Mouse (Mus musculus): Measurements from ENCODE around the gene Cnn1.
"Not testable (repeated sequence)": the region's sequence is repeated elsewhere in the genome, so short reads cannot be mapped to it uniquely, and the experiment has no call there.

Gene Cnn1

DNA sequence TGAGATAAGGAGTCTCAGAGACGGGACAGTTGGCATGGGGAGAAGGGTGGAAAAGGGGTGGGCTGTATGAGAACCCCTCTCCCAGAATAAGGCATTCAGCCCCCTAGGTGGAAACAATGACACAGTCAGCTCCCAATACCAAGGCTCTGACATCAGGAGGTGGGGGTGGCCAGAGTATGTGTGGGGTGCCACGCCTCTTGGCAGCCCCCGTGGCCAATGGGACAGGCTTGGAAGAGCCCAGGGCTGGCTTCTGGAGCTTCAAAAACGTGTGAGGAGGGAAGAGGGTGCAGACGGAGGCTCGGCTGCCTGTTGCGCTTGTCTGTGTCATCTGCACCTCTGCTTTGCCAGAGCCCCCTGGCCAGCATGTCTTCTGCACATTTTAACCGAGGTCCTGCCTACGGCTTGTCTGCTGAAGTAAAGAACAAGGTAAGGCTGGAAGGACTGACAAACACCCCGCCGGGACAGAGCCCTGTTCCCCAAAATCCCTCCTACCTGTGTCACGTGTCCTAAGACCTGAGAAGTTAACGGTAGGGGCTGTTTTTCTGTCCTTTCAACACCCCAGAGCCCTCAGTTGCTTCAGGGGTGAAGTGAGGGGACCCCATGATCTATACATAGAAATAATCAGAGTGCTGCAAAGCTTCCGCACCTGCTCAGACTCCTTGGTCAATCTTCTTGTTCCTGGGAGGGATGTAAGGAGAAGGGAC lies at the start of gene Cnn1:
TSS of gene Cnn1 (plus strand) at position 224 of the 704 bp plus-strand sequence.
- DNase-seq, result no peak

DNA sequence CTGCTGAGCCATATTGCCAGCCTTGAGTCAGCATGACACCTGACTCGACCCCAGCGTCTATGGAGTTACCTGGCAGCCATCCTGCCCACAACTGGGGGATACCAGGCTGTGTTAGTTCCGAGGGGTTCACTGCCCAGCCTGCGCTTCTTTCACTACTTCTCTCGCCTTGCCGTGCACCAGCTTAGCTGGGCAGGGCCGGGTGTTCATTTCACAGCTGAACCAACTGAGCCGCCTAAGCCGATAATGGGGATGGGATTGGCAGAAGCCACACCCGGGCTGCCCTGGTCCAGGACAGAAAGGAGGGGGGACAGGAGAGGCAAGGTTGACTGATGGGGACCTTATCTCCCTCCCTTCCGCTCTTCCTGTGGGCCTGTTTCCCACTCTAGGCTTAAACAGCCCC lies 49.7 kb upstream of the Cnn1 start:
- DNase-seq, result no peak

DNA sequence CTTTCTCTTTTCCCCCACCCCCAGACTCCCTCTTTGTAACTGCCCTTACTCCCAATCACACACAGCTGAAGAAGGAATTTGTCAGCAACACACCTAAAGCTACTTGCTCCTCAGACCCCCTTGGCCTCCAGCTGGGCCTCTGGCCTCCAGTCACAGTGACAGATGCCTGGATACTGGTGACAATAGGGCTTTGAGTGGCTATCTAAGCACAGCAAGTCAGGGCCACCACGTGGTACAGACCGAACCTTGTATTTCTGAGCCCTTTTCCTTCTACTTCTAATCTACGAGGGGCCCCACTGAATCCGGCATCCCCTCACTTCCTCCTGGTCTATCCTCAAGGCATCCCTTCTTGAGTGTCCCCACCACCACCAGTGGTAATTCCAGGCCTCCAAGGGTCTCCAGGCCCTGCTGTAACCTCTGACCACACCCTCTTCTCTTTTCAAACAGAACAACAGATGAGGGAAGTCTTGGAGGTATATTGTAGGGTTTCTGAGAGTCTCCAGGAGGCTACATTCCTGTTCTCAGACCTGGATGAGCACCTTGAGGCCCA lies 49.2 kb upstream of the Cnn1 start:
- DNase-seq, result no peak

DNA sequence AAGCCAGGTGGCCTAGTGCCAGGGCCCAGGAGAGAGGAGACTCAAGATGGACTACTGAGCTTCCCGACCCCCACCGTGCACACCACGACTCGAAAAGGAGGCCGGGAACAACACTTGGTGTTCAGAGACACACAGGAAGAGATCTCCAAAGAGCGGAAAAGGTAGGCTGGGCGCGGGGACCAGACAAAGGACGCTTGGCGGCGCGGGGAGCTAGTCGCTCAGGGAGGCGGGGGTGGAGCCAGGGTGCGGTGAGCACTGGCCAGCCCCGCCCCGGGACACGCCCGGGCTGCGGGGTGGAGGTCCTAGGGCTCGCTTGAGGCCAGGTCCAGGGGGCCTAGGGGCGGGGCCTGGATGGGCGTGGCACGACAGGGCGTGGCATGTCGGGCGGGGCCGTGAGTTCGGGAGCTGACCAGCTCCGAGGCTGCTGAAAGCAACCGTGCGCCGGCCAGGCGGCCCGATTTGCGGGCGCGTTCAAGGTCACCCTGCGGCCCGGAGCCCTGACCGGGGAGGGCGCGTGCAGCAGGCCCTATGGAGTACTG lies 48.6 kb upstream of the Cnn1 start:
- peak; percentile 82 for DNase-seq

DNA sequence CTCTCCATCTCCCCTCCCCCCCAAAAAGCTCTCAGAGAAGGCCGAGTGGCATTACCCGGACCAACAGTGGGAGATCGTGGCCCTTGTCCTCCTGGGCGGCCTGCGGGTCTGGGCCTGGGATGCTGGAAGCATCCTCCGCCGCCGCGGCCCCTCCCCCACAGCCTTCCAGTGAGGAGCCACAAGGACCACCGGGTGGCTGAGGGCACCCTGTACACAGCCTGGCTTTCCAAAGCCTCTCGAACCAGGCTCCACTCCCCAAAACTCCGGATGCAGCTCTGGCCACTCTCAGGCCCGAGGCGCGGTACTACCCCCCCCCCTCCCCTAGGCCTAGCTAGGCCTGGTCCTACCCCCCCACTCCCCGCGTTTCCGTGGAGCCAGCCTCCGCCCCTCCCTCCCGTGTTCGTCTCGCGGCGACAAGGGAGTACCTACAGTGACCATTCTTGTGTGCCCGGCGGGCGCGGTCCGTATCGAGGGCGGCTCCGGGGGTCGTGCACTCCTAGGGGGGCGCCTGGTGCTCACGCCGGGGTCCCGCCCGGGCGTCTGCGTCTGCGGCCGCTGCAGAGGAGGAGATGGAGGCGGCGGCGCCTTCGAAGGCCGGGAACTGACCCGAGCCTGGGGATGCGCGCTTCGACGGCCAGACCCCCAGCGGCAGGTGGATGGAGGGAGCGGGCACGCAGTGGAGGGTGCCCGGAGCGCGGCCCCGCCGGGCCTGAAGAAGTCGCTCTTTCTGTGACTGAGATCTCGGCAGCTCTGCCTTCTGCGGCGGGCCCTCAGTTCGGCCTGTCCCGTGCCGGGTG lies 47.7 kb upstream of the Cnn1 start:
- DNase-seq, result peak; percentile 52

DNA sequence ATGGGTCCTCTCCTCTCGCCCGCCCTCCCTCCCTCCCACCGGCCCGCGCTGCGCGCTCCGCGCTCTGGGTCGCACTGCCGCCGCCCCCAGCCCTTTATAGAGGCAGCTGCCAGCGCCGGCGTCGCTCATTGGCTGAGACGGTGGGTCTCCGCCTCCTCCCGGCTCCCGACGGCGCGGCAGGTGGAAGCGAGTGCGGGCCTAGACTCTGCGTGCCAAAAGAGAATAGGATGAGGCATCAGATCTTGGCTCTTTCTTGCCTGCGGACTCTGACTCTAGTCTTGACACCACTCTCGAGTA lies 47.1 kb upstream of the Cnn1 start, which contains the start of gene Elavl3:
TSS of gene Elavl3 (minus strand) at position 66 of the 297 bp plus-strand sequence.
- DNase-seq, result peak; percentile 89

DNA sequence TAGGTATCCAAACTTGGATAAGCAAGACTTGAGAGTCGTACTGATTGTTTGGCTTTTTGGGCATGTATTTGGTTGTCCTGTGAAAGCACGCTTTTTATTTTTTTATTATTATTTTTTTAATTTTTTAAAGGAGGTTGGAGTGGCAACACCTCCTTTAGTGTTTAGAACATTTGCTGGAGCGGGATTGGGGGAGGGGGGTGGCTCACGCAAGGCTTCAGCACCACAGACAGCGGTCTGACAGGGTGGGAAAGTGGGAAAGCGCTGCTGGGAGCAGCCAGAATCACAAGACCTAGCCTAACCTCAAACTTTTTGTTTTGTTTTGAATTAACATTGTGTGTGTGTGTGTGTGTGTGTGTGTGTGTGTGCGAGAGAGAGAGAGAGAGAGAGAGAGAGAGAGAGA lies 45.4 kb upstream of the Cnn1 start:
- DNase-seq, result no peak

DNA sequence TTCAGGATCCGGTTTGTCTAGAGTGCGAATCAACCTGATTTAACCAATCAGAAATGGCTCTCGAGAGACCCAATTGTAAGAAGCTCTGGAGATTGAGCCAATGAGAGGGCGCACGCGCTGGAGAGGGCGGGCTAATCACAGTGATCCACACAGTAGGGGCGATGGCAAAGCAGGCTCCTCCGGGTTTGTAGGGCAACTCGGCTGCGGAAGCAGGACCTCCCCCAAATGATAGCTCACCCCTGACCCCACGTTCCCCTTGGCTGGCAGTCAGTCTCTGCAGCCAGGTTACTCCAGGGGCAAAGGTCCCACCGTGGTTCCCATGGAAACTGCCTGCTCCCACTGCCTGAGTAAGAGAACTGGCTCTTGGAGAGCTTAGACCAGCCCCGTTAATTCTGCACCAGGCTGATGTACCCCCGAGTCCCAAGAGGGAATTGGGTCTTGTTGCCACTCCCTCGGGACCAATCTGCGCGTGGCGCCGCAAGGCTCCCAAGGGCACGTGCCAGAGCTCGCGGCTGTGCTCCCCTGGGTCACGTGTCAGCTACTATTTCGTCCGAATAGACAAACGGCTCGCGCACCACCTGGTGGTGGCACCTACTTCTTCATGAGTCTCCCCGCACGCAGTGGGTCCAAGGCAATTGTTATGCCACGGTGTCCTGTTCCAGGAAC lies 44.5 kb upstream of the Cnn1 start:
- peak; percentile 87 for DNase-seq

DNA sequence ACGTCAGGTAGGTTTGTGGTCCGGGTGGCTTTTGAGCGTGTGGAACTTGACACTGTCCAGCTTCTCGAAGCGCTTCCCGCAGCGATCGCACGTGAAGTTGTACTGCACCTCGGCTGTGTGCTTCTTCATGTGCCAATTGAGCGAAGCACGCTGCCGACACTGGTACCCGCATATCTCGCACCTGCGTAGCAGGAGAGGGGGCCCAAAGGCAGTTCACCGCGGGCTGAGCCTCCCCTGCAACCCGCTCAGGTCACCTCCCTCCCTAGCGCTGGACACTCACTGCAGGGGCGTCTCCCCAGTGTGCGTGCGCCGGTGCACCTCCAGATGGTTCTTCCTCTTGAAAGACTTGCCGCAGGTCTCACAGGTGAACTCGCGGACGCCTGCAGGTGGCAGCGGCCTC lies 43.3 kb upstream of the Cnn1 start:
- DNase-seq, result no peak

DNA sequence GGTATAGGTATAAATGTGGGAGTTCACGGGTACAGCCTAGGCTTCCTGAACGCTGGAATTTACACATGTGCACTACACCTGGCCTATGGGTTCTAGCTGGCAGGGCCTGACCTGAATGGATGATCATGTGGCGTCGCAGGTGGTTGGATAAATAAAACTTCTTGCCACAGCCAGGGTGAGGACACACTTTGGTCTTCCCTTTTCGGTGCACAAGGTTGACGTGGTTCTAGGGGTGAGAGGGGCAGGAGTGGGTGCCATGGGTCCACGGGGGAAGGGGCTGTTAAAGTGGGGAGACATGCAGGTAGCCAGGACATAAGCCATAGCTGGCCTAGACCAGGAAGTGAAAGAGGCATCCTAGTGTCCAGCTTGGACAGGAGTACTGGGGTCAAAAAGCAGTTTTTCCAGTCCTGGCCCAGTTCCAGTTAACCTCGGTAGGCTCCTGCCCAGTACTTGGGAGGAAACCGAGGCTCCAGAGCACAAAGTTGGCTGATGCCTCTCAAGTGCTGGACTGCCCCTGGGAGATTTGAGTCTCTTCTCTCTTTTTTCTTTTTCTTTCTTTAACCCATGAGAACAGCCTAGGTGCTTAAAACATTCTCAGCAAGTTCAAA lies 42.6 kb upstream of the Cnn1 start:
- DNase-seq, result no peak

DNA sequence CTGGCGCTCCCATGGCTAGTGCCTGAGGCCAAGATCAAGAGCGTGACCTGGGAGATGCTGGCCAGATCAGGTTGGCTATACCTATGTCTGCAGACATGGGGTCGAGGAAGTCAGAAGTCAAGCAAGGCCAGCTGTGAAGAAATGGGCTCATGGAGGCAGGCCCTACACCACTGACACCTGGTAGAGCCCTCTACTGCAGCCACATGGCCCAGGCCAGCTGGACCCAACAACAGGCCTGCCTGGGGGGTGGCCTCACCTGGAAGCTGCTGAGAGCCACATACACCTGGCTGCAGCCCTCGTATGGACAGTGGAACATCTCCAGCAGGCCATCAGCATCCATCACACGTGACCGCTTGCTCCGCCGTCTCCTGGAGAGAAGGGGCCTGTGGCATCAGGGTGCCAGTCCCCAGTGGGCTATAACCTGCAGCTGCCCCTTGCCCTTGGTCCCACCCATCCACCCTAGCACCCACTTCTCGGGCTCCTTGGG lies 41.9 kb upstream of the Cnn1 start:
- no peak for DNase-seq

DNA sequence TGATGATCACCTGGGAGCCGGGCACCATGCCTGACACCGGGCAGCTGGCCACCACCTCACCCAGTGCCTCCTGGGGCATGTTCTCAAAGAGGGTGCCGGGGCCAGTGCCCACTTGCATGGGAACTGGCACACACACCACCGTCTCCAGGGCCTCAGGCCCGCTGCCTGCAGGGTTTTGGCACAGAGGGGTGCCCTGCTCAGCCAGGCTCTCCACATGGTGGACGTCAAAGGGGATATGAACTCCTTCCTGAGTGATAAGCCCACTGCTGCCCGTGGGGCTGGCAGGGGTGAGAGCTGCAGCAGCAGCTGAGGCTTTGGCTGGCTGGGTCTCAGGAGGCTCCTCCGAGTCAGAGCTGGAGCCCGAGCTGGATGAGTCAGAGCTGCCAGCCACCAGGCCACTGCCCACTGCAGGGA lies 41.0 kb upstream of the Cnn1 start:
- no peak for DNase-seq

DNA sequence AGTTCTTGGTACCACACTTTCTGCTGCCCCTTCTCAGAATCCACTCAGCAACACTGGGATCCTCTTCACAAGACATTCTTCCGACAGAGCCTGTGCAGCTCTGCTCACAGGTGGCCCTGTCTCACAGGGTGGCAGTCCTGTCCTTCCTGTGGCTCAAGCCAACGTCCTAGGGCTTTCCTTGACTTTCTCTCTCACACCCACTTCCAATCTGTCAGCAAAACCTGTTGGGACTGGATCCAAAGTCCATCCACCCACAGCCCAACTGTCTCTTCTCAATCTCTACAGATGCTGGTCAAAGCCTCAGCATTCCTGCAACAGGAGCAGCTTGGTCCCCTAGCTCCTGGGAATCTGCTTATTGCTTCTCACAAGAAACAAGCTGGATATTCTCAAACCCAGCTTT lies 37.7 kb upstream of the Cnn1 start:
- peak; percentile 82 for DNase-seq

DNA sequence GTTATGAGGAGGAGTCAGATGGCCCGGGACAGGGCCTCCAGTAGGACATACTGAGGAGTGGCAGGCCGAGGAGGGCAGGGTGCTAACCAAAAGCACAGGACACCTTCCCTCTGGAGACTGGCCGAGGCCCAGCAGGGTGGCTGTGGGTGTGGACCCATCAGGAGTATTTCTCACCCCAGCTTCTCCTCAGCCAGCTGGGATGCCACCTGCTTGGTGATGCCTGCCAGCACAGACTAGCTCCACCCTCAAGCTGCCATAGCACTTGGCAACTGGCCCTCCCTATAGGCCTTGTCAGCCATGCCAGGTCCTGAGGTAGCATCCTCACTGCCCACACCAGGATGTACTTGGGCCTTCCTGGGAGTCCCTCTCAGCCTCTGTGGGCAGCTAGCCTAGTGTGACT lies 34.7 kb upstream of the Cnn1 start:
- no peak for DNase-seq

DNA sequence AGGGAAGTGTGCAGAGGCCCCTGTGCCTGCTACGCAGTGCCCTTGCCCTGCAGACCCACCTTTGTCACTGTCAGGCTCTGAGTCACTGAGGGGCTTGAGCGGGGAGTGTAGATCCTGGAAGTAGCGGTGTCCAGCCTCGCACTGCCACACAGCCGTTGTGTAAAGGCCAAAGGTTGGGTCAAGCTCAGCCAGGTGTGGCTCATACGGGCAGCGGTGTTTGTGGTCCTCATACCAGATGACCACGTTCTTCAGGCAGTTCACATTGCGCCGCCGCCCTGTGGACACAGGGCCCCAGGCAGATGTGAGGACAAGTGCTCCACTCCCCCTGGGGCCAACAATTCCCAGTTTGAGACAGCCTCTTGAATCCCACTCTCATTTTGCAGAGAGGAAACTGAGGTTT lies 33.4 kb upstream of the Cnn1 start:
- no peak for DNase-seq

DNA sequence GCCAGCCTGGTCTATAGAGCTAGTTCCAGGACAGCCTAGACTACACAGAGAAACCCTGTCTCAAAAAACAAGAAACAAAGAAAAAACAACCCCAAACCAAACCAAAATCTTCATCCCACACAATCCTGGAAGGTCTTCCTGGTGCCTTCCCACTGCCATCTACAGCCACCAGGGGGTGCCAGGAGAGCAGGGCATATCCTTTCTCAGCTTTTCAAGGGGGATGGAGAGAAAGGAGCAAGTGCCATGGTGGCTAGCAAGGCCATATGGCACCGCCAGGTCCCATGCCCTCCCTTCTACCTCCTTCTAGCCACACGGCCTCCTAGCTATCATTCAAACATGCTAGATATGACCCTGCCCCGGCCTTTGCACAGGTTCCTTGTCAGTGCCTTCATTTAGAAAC lies 32.6 kb upstream of the Cnn1 start:
- DNase-seq, result no peak

DNA sequence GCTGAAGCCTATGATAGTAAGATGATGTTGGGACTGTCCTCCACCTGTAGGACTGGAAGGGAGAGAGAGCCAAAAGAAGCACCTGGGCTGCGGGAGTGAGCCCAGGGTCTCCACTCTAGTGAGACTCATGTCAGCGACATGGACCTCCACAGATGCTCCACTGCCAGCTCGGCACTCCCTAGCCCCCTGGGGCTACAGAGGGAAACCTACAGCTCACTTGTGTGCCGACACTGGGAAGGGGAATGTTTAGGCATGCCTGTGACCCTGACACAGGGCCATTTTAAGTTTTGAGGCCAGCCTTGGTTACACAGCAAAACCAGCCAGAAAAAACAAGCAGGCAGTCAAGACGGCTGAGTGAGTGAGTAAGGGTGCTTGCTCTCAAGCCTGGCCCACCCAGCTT lies 31.8 kb upstream of the Cnn1 start:
- DNase-seq, result no peak

DNA sequence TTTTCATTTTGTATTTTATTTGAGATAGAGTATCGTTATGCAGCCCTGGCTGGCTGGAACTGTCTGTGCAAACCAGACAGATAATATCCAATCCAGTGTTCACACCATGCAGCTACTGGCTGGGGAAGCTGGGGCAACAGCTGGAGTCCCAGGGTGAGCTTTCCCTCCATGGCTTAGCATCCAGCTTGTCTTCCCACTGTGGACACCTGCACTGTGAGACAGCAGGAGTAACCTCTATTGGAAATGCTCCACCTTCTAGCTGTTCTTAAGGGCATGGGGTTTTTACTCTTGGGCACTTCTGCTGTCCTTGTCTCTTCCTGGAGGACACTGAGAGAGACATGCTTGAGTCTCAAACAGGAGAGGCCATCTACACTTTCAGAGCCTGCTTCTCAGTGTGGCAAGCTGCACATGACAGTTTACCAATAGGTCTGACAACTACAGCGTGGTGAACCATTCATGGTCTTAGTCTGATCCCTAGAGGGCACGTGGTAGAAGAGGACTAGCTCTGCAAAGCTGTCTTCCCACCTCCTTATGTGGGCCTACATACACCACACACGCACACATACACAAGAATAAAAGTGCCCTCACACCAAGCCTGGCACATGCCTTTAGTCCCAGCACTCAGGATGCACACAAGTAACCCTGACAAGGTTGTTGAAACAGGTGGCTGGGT lies 29.0 kb upstream of the Cnn1 start:
- no peak for DNase-seq

DNA sequence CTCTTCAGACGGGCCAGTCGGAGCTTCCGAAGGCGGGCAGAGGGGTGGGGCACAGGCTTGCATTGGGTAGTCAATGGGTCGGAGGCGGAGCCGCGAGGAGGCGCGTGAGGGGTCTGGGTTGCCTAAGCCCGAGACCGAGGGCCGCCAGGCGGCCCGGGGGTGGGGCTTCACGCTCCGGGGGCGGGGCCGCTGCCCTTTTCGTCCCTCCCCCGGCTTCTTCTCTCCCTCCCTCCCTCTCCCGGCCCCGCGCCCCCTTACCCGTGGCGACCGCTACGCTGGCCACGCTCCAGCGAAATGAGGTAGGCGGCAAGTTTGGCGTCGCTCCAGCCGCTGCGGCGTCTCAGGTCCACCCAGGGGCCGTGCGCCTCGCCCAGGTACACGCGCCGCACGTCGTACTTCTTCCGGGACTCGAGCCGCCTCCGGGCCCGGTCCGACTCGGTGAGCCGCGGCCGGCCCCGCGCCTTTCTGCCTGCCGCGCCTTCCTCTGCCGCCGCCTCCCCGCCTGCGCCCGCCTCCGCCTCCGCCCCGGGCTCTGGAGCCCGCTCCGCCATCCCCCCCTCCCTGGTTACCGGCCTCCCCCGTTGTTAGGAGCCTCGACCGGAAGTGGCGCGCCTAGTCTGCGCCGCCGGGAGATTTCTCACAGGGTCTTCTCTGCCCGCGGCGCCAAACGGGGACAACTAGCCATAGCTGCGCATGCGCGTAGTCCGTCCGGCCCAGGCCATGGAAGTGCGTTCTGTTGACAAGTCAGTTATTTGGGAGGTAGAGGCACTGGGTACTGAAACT lies 28.0 kb upstream of the Cnn1 start, which contains the start of the genes Gm49318 and Zfp653:
TSS of gene Gm49318 (minus strand) at position 469 of the 783 bp plus-strand sequence.
TSS of gene Zfp653 (minus strand) at position 586 of the 783 bp plus-strand sequence.
- peak; percentile 97 for DNase-seq

DNA sequence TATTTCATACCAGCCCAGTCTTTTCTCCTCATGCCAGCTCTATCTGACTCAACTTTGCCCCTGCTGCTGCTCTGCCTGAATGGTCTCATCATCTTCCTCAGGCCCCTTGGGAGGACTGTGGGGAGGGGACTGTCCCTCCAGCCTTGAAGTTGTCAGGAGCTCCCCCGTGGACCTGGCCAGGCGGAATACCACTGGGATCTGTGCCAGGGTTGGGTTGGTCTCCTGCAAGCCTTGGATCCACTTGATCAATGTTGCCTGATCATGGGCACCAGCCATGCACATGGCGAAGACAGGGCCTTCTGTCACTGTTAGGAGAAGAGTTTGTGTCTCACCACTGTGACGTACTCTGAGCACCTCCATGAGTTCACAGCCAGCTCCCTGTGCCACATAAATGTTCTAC lies 26.7 kb upstream of the Cnn1 start:
- no peak for DNase-seq

DNA sequence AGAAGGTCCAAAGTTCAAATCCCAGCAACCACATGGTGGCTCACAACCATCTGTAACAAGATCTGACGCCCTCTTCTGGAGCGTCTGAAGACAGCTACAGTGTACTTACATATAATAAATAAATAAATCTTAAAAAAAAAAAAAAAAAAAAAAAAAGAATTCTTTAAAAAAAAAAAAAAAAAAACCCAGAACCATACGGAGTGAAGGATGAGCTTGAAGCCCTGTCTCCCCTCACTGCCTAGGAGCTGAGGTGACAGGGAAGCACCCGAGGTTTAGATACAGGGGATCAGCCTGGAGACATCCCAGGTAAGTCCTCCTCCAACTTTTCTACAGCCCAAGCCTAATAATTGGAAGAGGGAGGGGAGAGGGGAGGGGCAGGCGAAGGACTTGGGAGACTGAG lies 23.2 kb upstream of the Cnn1 start:
- DNase-seq, result not testable (repeated sequence)
